8 mouse cellular contexts compared by ENCODE assay signal in genomic region chr1:127500701-127501100, GRCm38 (mm10).
A peak's percentile ranks its signal among the peaks of the same experiment; 100 is the strongest.
DNase-seq lines count a peak whose midpoint lies in the region; ATAC-seq lines count a peak whose summit lies in the region.
"Had no signal": no experiment of that assay in that cellular context is flagged by ENCODE, and none has a peak within 500 bp of the region (broad histone marks: within the 10 kb centered on the region; RNA-seq: fewer than 3 reads in every experiment).

No protein-coding gene starts in this region.

- H3K36me3 ChIP-seq in forebrain, embryonic 15.5 days, result no peaks in the 10 kb centered on the region
- H3K36me3 ChIP-seq in midbrain, embryonic 13.5 days, result no peaks in the 10 kb centered on the region
- no peaks in the 10 kb centered on the region for H3K36me3 ChIP-seq in limb, embryonic 10.5 days
- H3K36me3 ChIP-seq: embryonic facial prominence, embryonic 13.5 days had no signal

- no peak overlapping the region for H3K4me2 ChIP-seq in forebrain, embryonic 15.5 days (replicated peaks)
- H3K4me2 ChIP-seq in midbrain, embryonic 13.5 days (replicated peaks), result no peak overlapping the region
- H3K4me2 ChIP-seq: embryonic facial prominence, embryonic 13.5 days had no signal

- no peaks in the 10 kb centered on the region for H3K9me3 ChIP-seq in forebrain, embryonic 15.5 days
- no peaks in the 10 kb centered on the region for H3K9me3 ChIP-seq in midbrain, embryonic 13.5 days
- H3K9me3 ChIP-seq in limb, embryonic 10.5 days (replicated peaks), result no peaks in the 10 kb centered on the region
- H3K9me3 ChIP-seq: embryonic facial prominence, embryonic 13.5 days had no signal

- 76% methylated on average over 17 of the region's 17 CpGs for WGBS in forebrain, embryonic 15.5 days
- 67% methylated on average over 17 of the region's 17 CpGs for WGBS in midbrain, embryonic 13.5 days
- 77% methylated on average over 17 of the region's 17 CpGs for WGBS in limb, embryonic 10.5 days

- 0 out of 2 replicates have a peak, but pooled peaks cover 2% of the 10 kb centered on the region for H3K4me1 ChIP-seq in forebrain, embryonic 15.5 days
- H3K4me1 ChIP-seq in midbrain, embryonic 13.5 days (replicated peaks), result peaks cover 12% of the 10 kb centered on the region
- no peaks in the 10 kb centered on the region for H3K4me1 ChIP-seq in limb, embryonic 10.5 days
- H3K4me1 ChIP-seq: embryonic facial prominence, embryonic 13.5 days had no signal

- peak overlapping the region; percentile 32 for H3K27ac ChIP-seq in forebrain, embryonic 15.5 days (replicated peaks)
- peak overlapping the region; percentile 81 for H3K27ac ChIP-seq in midbrain, embryonic 13.5 days
- no peak overlapping the region for H3K27ac ChIP-seq in limb, embryonic 10.5 days
- H3K27ac ChIP-seq: embryonic facial prominence, embryonic 13.5 days had no signal

- H3K4me3 ChIP-seq in forebrain, embryonic 15.5 days, result no peak overlapping the region
- H3K4me3 ChIP-seq in midbrain, embryonic 13.5 days (replicated peaks), result no peak overlapping the region
- no peak overlapping the region for H3K4me3 ChIP-seq in limb, embryonic 10.5 days
- H3K4me3 ChIP-seq: embryonic facial prominence, embryonic 13.5 days had no signal

- peak; percentile 74 to 75 for DNase-seq in spleen, postnatal 36 days (ENCODE audit: low spot score in 2 of 2)
- no peak for DNase-seq in spleen, postnatal 4 days (ENCODE audit: low spot score in 2 of 2)
- DNase-seq in right cerebral cortex, postnatal 36 days (ENCODE audit: low spot score in 2 of 2), result no peak
- DNase-seq in urinary bladder, adult 2 months (ENCODE audit: low spot score), result no peak
- no peak for DNase-seq in limb, embryonic 10.5 days (ENCODE audit: low spot score)

- H3K27me3 ChIP-seq in forebrain, embryonic 15.5 days, result no peaks in the 10 kb centered on the region
- H3K27me3 ChIP-seq in midbrain, embryonic 13.5 days, result peaks cover 6% of the 10 kb centered on the region; the same call in 1 of the 2 replicates
- no peaks in the 10 kb centered on the region for H3K27me3 ChIP-seq in limb, embryonic 10.5 days (ENCODE audit: low read depth, poor library complexity, severe bottlenecking)
- H3K27me3 ChIP-seq: embryonic facial prominence, embryonic 13.5 days had no signal

- no peak for ATAC-seq in forebrain, embryonic 15.5 days (replicated peaks)
- ATAC-seq in midbrain, embryonic 13.5 days, result no peak

- no peak overlapping the region for H3K9ac ChIP-seq in forebrain, embryonic 15.5 days (replicated peaks)
- H3K9ac ChIP-seq in midbrain, embryonic 13.5 days (replicated peaks), result no peak overlapping the region
- H3K9ac ChIP-seq: embryonic facial prominence, embryonic 13.5 days had no signal

Comparison
In these comparisons a context has a peak if more than half of its experiments do, and no peak if none do; other contexts are left out.
1. DNase-seq: peak in spleen, postnatal 36 days (2 of 2); none in spleen, postnatal 4 days (0 of 2), right cerebral cortex, postnatal 36 days (0 of 2), urinary bladder, adult 2 months (single experiment) and limb, embryonic 10.5 days (single experiment).